Mouse (Mus musculus) spleen, postnatal 36 days (tissue): ENCODE data around the gene Tm2d1.
A peak's percentile ranks its signal among the peaks of the same experiment; 100 is the strongest.
"Not testable (repeated sequence)": the region's sequence is repeated elsewhere in the genome, so short reads cannot be mapped to it uniquely, and the experiment has no call there.

Experiments
- DNase-seq, 2 experiments: peaks; one replicate each; pipeline ENCODE4 v3.0.0; 2022; ENCODE audit warnings: low spot score in 2 of 2, mixed read lengths in 1 of 2

Gene Tm2d1

DNA sequence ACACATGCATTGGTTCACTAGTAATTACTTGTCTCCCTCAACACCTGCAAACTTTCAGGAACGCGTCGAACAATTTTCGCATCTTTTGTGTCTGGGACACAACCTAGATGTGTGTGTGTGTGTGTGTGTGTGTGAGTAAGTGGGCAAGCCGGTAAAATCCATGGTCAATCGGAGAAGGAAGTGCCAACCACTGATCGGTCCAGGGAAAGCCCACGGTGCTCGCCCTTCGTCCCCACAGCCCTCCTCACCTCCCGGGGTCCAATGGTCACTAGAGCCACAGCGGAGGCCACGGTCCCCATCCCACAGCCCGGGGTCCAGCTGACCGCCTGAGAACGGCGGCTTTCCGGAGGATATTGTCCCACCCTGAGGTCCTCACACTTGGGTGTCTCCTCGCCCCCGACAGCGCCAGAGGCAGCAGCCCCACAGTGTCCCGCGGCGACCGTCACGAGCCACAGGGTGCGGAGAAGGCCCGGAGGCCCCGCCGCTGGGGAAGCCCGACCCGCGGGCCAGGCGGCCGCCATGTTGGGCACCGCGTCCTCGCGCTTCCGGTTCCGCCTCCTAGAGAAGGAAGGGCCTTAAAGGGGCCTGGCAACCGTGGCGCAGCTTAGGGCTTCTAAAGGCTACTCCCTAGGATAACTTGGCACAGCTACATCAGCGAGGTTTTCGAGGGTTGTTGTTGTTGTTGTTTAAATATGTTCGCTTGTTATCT is at the start of gene Tm2d1:
Gene Tm2d1, minus strand, starts transcription at position 591 of the 709 bp plus-strand sequence.
- DNase-seq = peak; percentile 76 to 80

DNA sequence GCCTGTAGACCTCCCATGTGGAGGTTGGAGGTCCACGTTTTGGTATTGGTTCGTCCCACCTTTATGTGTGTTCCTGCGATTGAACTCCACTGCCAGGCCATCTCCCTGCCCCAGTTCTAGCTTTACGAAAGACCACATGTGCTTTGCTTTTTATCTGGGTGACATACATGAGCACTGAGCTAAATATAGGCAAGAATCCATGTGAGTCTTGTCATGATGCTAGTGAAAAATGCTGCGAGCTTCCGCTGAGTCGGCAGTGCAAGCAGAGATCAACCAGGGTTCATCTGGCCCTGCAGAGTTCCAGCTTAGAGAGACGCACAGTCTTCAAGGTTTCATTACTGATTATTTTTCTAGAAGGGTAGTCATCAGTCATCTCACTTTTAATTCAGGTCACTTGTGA is 45.3 kb upstream of the Tm2d1 start:
- DNase-seq = no peak

GRCm38 (mm10) chr4:98415150-98415549 is 32.0 kb upstream of the Tm2d1 start:
- not testable (repeated sequence) for DNase-seq

- no peak for DNase-seq
Observed at GRCm38 (mm10) chr4:98408455-98408854, 25.3 kb upstream of the Tm2d1 start.

DNA sequence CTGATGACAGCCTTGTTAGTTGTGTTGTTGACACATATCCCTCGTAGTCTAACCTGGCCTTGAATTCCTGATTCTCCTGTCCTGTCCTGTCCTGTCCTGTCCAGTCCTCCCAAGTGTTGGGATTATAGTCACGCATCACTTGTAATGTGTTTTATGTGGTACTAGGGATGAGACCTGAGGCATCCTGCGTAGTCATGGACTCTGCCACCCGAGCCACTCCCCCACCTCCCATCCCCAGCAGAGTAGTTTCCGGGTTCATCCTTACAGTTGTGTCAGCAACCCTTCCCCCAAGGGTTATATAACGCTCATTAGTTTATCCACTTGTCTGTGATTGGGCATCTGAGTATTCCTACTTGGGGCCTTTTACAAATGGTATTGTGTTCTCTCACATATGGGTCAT is 21.3 kb upstream of the Tm2d1 start:
- no peak for DNase-seq

- DNase-seq = no peak
Observed at GRCm38 (mm10) chr4:98403492-98403891, 20.4 kb upstream of the Tm2d1 start.

- no peak for DNase-seq
Observed at GRCm38 (mm10) chr4:98401584-98401962, 18.5 kb upstream of the Tm2d1 start.

- DNase-seq = no peak
Observed at GRCm38 (mm10) chr4:98400926-98401583, 17.9 kb upstream of the Tm2d1 start.

- DNase-seq = peak; percentile 30 to 41
Observed at GRCm38 (mm10) chr4:98395690-98396437, 12.8 kb upstream of the Tm2d1 start, which contains the start of gene Patj. Patj (plus strand) TSS chr4:98395785.

- no peak for DNase-seq
Observed at GRCm38 (mm10) chr4:98395346-98395689, 12.2 kb upstream of the Tm2d1 start.

DNA sequence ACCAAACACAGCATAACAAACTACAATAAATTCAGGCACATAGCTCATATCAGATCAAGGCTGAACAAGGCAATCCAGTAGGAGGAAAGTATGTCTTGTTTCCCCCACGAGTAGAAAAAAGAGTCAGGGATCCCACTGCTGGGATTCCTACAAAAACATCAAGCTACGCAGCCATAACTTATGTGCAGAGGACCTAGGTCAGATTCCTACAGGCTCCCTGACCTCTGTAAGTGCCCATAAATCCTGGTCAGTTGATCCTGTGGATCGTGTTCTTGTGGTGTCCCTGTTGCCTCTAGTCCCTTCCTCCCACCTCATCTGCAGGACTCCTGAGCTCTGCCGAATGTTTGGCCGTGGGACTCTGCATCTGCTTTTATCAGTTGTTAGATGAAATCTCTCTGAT is 1.9 kb upstream of the Tm2d1 start:
- no peak for DNase-seq

GRCm38 (mm10) chr4:98376943-98377342 is 6.2 kb downstream of the Tm2d1 start:
- no peak for DNase-seq

DNA sequence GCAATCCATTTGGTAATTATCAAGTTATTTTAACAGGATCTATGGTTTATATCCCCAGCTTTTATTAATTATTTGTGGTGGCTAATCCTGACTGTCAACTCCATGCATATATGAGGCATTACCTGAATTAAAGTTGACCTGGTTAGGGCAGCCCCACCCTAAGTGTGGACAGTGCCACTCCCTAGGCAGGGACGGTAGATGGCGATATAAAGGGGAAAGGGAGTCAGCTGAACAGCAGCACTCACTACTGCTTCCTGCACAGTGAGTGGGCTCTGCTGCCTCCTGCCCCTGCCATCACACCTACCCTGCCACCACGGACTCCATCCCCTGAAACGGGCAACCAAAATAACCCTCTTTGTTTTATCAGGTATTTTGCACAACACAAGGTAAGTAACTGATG is 7.7 kb downstream of the Tm2d1 start:
- peak; percentile 3 to 12 for DNase-seq

DNA sequence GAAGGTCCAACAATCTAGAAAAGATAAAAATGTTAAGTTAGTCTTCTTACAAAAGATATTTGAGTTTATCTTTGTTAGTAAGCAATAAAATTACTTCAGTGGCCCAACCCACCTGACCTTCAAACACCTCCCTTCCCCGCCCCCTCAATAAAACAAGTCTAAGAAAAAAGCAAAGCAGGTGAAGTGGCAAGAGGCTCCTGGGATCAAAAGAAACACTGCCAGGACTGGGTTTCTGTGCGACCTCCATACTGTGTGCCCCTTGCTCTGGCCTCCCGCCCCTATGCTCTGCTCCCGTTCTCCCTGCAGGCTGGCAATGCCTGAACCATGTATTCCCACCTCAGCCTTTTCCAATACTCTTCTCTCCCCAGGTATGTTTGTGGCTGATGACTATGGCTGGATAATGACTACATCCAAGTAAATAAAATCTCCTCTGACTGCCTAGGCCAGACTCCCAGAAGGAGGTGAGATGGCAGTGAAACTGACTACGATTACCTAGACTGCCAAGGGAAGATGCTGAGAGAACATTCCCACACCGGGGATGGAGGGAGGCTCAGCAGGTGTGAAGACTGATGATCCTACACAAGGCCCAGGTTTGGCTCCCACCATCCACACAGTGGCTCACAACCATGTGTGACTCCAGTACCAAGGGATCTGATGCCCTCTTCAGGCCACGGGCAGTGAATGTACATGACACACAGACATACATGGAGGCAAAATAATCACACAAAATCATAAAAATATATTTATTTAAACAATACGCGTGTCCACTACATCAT is 24.9 kb downstream of the Tm2d1 start:
- no peak for DNase-seq

GRCm38 (mm10) chr4:98348580-98348979 is 34.5 kb downstream of the Tm2d1 start:
- DNase-seq = no peak

DNA sequence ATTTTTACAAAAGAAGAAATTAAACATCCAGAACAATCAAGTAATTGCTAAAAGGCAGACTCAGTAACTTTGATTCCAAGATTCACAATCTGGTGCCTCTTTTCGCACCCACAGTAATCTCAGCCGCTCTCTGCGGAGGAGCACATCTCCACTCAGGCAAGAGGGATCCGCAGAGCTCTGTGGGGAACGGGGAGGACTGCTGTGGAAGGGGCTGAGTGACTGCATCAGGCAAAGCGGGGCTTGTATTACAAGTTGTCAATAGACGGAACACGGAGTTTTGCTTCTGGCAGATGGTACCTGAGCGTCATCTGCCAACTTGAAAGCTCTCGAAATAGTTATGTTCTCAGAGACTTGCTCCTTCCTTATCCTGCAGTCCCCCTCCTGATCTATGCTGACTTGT is 37.3 kb downstream of the Tm2d1 start:
- no peak for DNase-seq

DNA sequence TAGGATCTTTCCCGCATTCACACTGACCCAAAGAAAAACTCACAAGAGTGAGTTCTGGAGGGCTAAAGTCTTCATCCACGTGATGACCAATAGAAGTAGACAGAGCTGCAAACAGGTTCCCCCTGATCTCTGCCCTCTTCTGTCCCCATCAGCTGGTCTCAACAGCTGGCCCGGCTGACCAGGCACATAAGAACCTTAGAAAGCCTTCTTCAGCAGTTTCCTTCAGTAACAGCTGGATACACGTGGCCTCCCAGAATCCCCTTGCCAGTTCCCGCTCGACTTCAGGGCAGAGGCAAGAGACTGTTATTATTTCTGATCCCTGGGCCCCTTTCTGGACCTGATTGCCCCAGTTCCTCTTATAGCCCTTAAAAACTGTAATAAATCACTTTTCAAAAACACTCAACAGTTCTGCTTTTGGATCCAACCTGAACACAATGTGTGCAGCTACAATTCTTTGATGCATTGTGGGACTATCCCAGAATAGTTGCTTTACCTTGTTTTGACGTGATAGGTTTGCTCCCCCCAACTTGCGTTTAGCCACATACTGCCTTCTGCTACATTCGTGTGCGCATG is 43.0 kb downstream of the Tm2d1 start:
- no peak for DNase-seq

DNA sequence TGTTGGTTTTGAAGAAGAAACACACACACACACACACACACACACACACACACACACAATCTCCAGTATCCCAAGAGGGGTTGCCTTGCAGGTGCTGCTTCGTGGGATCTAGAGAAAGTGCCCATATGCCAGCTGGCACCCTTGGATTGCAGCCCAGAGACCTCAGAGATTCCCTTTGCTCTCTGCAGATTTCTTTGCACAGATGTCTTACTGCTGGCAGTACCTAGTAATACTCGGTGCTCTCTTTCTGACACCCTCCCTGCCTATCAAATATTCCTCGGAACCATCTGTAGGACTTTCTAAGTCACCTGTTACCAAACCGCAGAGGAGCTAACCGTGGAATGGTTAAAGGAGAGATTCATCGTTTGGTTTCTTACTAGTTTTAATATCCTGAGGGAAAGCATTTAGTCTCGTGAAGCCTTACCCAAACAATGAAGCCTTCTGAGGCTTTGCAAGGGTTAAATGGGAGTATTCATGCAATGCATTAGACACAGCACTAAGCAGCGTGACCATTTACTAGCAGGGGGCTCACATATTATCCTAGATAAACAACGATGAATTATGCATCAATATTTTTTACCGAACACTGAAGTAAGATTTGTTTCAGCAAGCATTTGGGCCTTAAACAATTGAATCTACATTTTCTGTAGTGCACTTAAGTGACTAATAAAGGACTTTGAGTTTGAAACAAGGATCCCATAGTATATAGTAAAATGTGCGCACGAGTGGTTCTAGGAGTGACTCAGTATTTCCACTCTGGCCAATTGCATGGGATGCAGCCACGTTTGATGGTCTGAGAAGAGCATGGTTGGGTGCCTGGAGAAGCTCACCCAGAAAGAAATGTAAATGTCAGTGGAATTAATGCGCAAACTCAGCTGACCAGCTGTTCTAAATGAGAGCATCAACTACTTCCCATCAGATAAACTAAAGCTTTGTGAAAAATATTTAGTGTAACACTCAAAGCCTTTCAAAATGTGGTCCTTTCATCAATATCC is 44.2 kb downstream of the Tm2d1 start:
- no peak for DNase-seq

DNA sequence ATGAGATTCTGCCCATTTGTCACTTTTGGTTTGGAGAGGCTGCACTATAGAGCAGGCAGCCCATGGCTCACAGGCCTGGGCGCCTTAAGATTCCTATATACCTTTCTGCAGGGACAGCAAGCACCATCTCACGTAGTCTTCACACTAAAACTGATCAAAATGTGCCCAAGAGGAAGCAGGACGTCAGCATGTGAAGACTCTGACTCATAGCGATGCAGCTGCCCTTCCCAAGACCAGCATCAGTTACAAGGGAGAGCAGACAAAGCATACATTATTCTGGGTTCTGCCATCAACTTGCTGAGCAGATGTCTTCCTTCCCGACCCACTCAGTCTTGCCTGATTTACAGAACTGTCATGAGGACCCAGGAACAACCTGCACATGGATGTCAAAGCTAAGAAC is 45.9 kb downstream of the Tm2d1 start:
- no peak for DNase-seq

DNA sequence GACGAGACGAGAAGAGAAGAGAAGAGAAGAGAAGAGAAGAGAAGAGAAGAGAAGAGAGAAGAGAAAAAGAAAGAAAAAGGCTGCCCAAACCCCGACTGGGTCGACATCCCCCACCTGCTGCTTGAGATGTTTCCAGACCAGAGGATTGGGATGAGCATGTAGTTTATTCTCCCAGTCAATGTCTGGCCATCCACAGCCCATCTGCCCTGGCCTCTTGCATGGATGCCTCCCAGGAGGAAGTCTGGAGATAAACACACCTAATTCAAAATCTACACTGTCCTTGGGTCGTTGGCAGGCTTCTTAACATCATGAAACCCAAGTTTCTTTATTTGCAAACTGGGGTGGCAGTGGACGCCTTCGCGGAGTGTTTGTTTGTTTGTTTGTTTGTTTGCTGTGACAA is 47.4 kb downstream of the Tm2d1 start:
- DNase-seq = no peak
